Mouse (Mus musculus): ENCODE results near the gene Bcl2a1a. TPM values are rescaled to one million over a fixed set of nuclear protein-coding genes. Genes with fewer than 3 reads are reported as not detected.

Gene Bcl2a1a
- polyA plus RNA-seq, 1 experiment from 2014 or later = not detected

Other genes with a start within 250 kb of the Bcl2a1a start
- 24.3 and 25.0 TPM in 2 replicates for gene Mthfsl, start 236.6 kb upstream of the Bcl2a1a start, polyA plus RNA-seq (2016; fragmentation: Nextera tagmentation; extraction: Ambion mirVana)
- gene Bcl2a1d, start 225.0 kb upstream of the Bcl2a1a start, polyA plus RNA-seq (2016; fragmentation: Nextera tagmentation; extraction: Ambion mirVana) = not detected in 2 replicates
- gene Trim43c, start 117.7 kb upstream of the Bcl2a1a start, polyA plus RNA-seq (2016; fragmentation: Nextera tagmentation; extraction: Ambion mirVana) = 0.07 and 0.09 TPM in 2 replicates
- gene Trim43b, start 135.9 kb downstream of the Bcl2a1a start, polyA plus RNA-seq (2016; fragmentation: Nextera tagmentation; extraction: Ambion mirVana) = not detected in 2 replicates
- gene Bcl2a1b, start 242.3 kb downstream of the Bcl2a1a start, polyA plus RNA-seq (2016; fragmentation: Nextera tagmentation; extraction: Ambion mirVana) = 0.22 and 0.40 TPM in 2 replicates
- gene Gm29094, start 242.5 kb downstream of the Bcl2a1a start, polyA plus RNA-seq (2016; fragmentation: Nextera tagmentation; extraction: Ambion mirVana) = not detected in 2 replicates

Data from forebrain, embryonic 10.5 days (tissue).